ENCODE assay signal across 13 mouse cellular contexts in genomic region chr7:81476833-81477232, GRCm38 (mm10). TPM values are rescaled to one million over a fixed set of nuclear protein-coding genes. Genes with fewer than 3 reads are reported as not detected.
DNase-seq lines count a peak whose midpoint lies in the region; ATAC-seq and TF ChIP-seq lines count a peak whose summit lies in the region.
"Had no signal": no experiment of that assay in that cellular context is flagged by ENCODE, and none has a peak within 500 bp of the region (broad histone marks: within the 10 kb centered on the region; RNA-seq: fewer than 3 reads in every experiment).

No protein-coding gene starts in this region.

- peaks cover 22% of the 10 kb centered on the region for H3K27me3 ChIP-seq in intestine, embryonic 14.5 days (replicated peaks; ENCODE audit: control insufficient read depth, insufficient read depth, low read length)
- H3K27me3 ChIP-seq in intestine, postnatal 0 days (replicated peaks; ENCODE audit: control insufficient read depth, insufficient read depth, low read length) = 0 out of 2 replicates have a peak, but pooled peaks cover 3% of the 10 kb centered on the region
- H3K27me3 ChIP-seq in hindbrain, embryonic 13.5 days = peaks cover 26% of the 10 kb centered on the region

- no peak overlapping the region for H3K27ac ChIP-seq in intestine, embryonic 14.5 days (ENCODE audit: low read depth)
- no peak overlapping the region for H3K27ac ChIP-seq in intestine, postnatal 0 days (ENCODE audit: low read depth, low read length)
- no peak overlapping the region for H3K27ac ChIP-seq in hindbrain, embryonic 13.5 days
- H3K27ac ChIP-seq: liver, embryonic 15.5 days had no signal

- ATAC-seq in intestine, embryonic 14.5 days (replicated peaks; ENCODE audit: low FRiP score, low TSS enrichment, low read depth) = no peak
- no peak for ATAC-seq in intestine, postnatal 0 days
- ATAC-seq in hindbrain, embryonic 13.5 days (ENCODE audit: low FRiP score) = 0 out of 2 replicates have a peak, but pooled peaks have one; percentile 44

- no peak for TF ChIP-seq CTCF in intestine, postnatal 0 days (IDR thresholded peaks at IDR 0.05; ENCODE audit: low read depth)

- 4% methylated on average over 24 of the region's 24 CpGs for WGBS in intestine, embryonic 14.5 days
- 3% methylated on average over 24 of the region's 24 CpGs for WGBS in intestine, postnatal 0 days
- 7% methylated on average over 24 of the region's 24 CpGs for WGBS in hindbrain, embryonic 13.5 days

- DNase-seq in intestine, embryonic 14.5 days (ENCODE audit: low spot score) = peak; percentile 51
- peak; percentile 37 for DNase-seq in embryo, embryonic 10.5 days (ENCODE audit: low spot score)
- DNase-seq in neural tube, embryonic 10.5 days (ENCODE audit: extremely low spot score, low spot score) = peak; percentile 26
- no peak for DNase-seq in cerebellum, adult 9-10 months
- DNase-seq in urinary bladder, postnatal 4 days (ENCODE audit: low spot score in 2 of 2) = no peak
- DNase-seq in heart, adult 11 months = no peak
- DNase-seq: adrenal gland, adult 8-10 months; cerebellum, postnatal 25 days had no signal

- H3K9me3 ChIP-seq in intestine, embryonic 14.5 days (ENCODE audit: control insufficient read depth, low read length) = no peaks in the 10 kb centered on the region
- H3K9me3 ChIP-seq in intestine, postnatal 0 days (ENCODE audit: control insufficient read depth) = no peaks in the 10 kb centered on the region
- H3K9me3 ChIP-seq in hindbrain, embryonic 13.5 days = no peaks in the 10 kb centered on the region
- H3K9me3 ChIP-seq: liver, embryonic 15.5 days had no signal

- H3K4me1 ChIP-seq in intestine, embryonic 14.5 days (replicated peaks; ENCODE audit: control insufficient read depth, insufficient read depth, low read length) = no peaks in the 10 kb centered on the region; the same call in 1 of the 2 replicates
- no peaks in the 10 kb centered on the region for H3K4me1 ChIP-seq in intestine, postnatal 0 days (replicated peaks; ENCODE audit: control insufficient read depth, insufficient read depth, low read length)
- H3K4me1 ChIP-seq in hindbrain, embryonic 13.5 days (replicated peaks) = peaks cover 7% of the 10 kb centered on the region
- H3K4me1 ChIP-seq: liver, embryonic 15.5 days had no signal

- peak overlapping the region; percentile 15; the same call in 1 of the 2 replicates for H3K4me2 ChIP-seq in intestine, embryonic 14.5 days (ENCODE audit: low read length)
- H3K4me2 ChIP-seq in intestine, postnatal 0 days (replicated peaks; ENCODE audit: low read depth) = no peak overlapping the region
- no peak overlapping the region for H3K4me2 ChIP-seq in hindbrain, embryonic 13.5 days
- H3K4me2 ChIP-seq: liver, embryonic 15.5 days had no signal

- no peak overlapping the region for H3K9ac ChIP-seq in intestine, embryonic 14.5 days (ENCODE audit: low read length)
- H3K9ac ChIP-seq in intestine, postnatal 0 days (ENCODE audit: low read depth, low read length) = no peak overlapping the region
- no peak overlapping the region; the same call in 1 of the 2 replicates for H3K9ac ChIP-seq in hindbrain, embryonic 13.5 days
- H3K9ac ChIP-seq: liver, embryonic 15.5 days had no signal

- H3K4me3 ChIP-seq in intestine, embryonic 14.5 days (ENCODE audit: low read depth, low read length) = no peak overlapping the region
- H3K4me3 ChIP-seq in intestine, postnatal 0 days (ENCODE audit: low read depth, low read length) = no peak overlapping the region
- H3K4me3 ChIP-seq in hindbrain, embryonic 13.5 days = no peak overlapping the region
- H3K4me3 ChIP-seq: liver, embryonic 15.5 days had no signal

- H3K36me3 ChIP-seq in intestine, embryonic 14.5 days (ENCODE audit: control insufficient read depth, insufficient read depth, low read length) = no peaks in the 10 kb centered on the region
- H3K36me3 ChIP-seq in intestine, postnatal 0 days (ENCODE audit: control insufficient read depth, insufficient read depth) = no peaks in the 10 kb centered on the region
- H3K36me3 ChIP-seq in hindbrain, embryonic 13.5 days = peaks cover 71% of the 10 kb centered on the region
- H3K36me3 ChIP-seq: liver, embryonic 15.5 days had no signal

RNA-seq across cellular contexts. Expression of gene Ap3b2, which starts 16.9 kb away (rescaled TPM):
- polyA plus RNA-seq in intestine, embryonic 14.5 days (2014; fragmentation: Nextera tagmentation; extraction: Ambion mirVana) = 7.4 and 8.3 TPM in 2 replicates
- polyA plus RNA-seq in intestine, postnatal 0 days (2015; fragmentation: Nextera tagmentation; extraction: Ambion mirVana) = 2.3 and 2.7 TPM in 2 replicates
- polyA plus RNA-seq in hindbrain, embryonic 13.5 days (2015; fragmentation: Nextera tagmentation; extraction: Ambion mirVana) = 121 and 134 TPM in 2 replicates
- polyA plus RNA-seq: spleen, adult 2 months had no signal

RNA-seq across cellular contexts. Expression of gene BC048679, which starts 21.2 kb away (rescaled TPM):
- polyA plus RNA-seq in intestine, embryonic 14.5 days (2014; fragmentation: Nextera tagmentation; extraction: Ambion mirVana) = not detected in 2 replicates
- polyA plus RNA-seq in intestine, postnatal 0 days (2015; fragmentation: Nextera tagmentation; extraction: Ambion mirVana) = not detected in 2 replicates
- polyA plus RNA-seq in hindbrain, embryonic 13.5 days (2015; fragmentation: Nextera tagmentation; extraction: Ambion mirVana) = not detected in 2 replicates
- polyA plus RNA-seq: heart, embryonic 16.5 days; liver, embryonic 15.5 days; spleen, adult 2 months had no signal

RNA-seq across cellular contexts. Expression of gene Cpeb1, which starts 21.6 kb away (rescaled TPM):
- polyA plus RNA-seq in intestine, embryonic 14.5 days (2014; fragmentation: Nextera tagmentation; extraction: Ambion mirVana) = 1.3 and 2.0 TPM in 2 replicates
- 1.4 TPM in 2 replicates for polyA plus RNA-seq in intestine, postnatal 0 days (2015; fragmentation: Nextera tagmentation; extraction: Ambion mirVana)
- polyA plus RNA-seq in hindbrain, embryonic 13.5 days (2015; fragmentation: Nextera tagmentation; extraction: Ambion mirVana) = 3.8 and 4.8 TPM in 2 replicates

Comparison
In these comparisons a context has a peak if more than half of its experiments do, and no peak if none do; other contexts are left out.
1. DNase-seq: peak in intestine, embryonic 14.5 days (single experiment), embryo, embryonic 10.5 days (single experiment) and neural tube, embryonic 10.5 days (single experiment); none in cerebellum, adult 9-10 months (single experiment), urinary bladder, postnatal 4 days (0 of 2) and heart, adult 11 months (single experiment).
2. RNA of gene Ap3b2, which starts 16.9 kb away (polyA plus RNA-seq): 121 to 134 TPM in hindbrain, embryonic 13.5 days; 7.4 to 8.3 TPM in intestine, embryonic 14.5 days and 2.3 to 2.7 TPM in intestine, postnatal 0 days; every median in the first group is over 10 times any median in the second.